9 mouse cellular contexts compared by ENCODE assay signal in the genomic region with DNA sequence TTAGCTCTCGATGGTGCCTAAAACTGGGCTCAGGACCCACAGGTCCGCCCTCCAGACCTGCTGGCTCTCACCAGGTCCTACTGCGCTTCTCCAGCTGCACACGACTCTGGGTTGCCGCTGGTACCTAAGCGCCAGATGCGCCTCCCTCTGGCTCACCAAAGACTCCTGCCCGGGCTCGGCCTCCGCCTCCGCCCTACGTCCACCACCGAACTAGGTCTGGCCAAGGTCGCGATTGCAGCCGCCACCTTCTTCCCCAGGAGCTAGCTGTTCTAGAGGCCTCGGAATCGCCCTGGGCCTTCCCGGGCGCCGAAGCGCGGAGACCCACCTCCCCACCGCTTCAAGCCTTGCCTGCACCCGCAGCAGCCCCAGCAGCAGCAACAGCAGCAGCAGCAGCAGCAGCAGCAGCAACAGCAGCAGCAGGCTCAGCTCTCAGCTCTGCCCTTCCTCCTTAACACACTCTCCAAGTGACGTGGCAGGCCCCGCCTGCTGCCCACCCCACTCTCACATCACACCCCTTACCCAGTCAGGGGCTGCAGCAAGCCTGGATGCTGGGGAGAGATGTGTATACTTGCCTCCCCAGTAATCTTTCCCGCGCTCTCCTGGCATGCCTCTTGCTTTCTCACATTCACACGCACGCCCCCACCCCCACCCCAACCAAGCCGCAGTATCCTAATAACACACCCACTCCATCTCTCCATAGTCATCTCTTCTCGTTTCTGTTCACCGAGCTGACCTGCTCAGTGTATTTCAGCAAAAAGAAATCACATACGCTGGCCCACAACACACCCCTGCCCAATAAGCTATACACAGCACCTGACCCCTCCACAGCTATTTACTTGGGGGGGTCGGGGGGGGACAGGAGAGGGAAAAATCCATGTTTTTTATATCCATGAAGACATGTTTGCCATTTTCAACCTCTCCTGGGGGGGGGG. TPM values are rescaled to one million over a fixed set of nuclear protein-coding genes. Genes with fewer than 3 reads are reported as not detected.
DNase-seq lines count a peak whose midpoint lies in the region; ATAC-seq and TF ChIP-seq lines count a peak whose summit lies in the region.
"Had no signal": no experiment of that assay in that cellular context is flagged by ENCODE, and none has a peak within 500 bp of the region (broad histone marks: within the 10 kb centered on the region; RNA-seq: fewer than 3 reads in every experiment).

A gene (minus strand): TSS at position 464 of the 932 bp plus-strand sequence.

- no peaks in the 10 kb centered on the region for H3K36me3 ChIP-seq in G1E (replicated peaks)
- H3K36me3 ChIP-seq in forebrain, embryonic 14.5 days (ENCODE audit: control insufficient read depth, insufficient read depth, low read length): no peaks in the 10 kb centered on the region
- no peaks in the 10 kb centered on the region for H3K36me3 ChIP-seq in midbrain, embryonic 12.5 days
- no peaks in the 10 kb centered on the region for H3K36me3 ChIP-seq in thymus, adult 2 months (ENCODE audit: control insufficient read depth, insufficient read depth, low read length)

- peak within 1 kb of the TSS; percentile 8; the same call in 1 of the 2 replicates for H3K27ac ChIP-seq in gastrocnemius, adult 2 months
- H3K27ac ChIP-seq in forebrain, embryonic 14.5 days (ENCODE audit: low read depth, low read length): peak within 1 kb of the TSS; percentile 39; the same call in 1 of the 2 replicates
- H3K27ac ChIP-seq in midbrain, embryonic 12.5 days (replicated peaks): peak within 1 kb of the TSS; percentile 54; the same call in 1 of the 2 replicates
- no peak within 1 kb of the TSS for H3K27ac ChIP-seq in thymus, adult 2 months (ENCODE audit: control insufficient read depth, insufficient read depth, low read length)

- H3K4me2 ChIP-seq in forebrain, embryonic 14.5 days (ENCODE audit: low read length): peak within 1 kb of the TSS; percentile 87
- peak within 1 kb of the TSS; percentile 93 for H3K4me2 ChIP-seq in midbrain, embryonic 12.5 days (replicated peaks)

- TF ChIP-seq CTCF in gastrocnemius, adult 2 months (IDR thresholded peaks at IDR 0.05): no peak
- no peak for TF ChIP-seq CTCF in G1E (IDR thresholded peaks at IDR 0.05; ENCODE audit: low read depth, low read length)
- TF ChIP-seq CTCF in thymus, adult 2 months (IDR thresholded peaks at IDR 0.05; ENCODE audit: borderline replicate concordance, control insufficient read depth, extremely low read depth, insufficient read depth, low read length, poor library complexity): no peak

- WGBS in forebrain, embryonic 14.5 days: 2% methylated on average over 36 of the region's 36 CpGs
- WGBS in midbrain, embryonic 12.5 days: 3% methylated on average over 36 of the region's 36 CpGs
- 12% methylated on average over 36 of the region's 36 CpGs for WGBS in thymus, adult 2 months

- intact Hi-C loops in gastrocnemius, adult 2 months (cut with DNase I): no loop called here
- intact Hi-C loops in gastrocnemius, postnatal 36 days (cut with DNase I): no loop called here

- peak within 1 kb of the TSS; percentile 62 for H3K4me3 ChIP-seq in gastrocnemius, adult 2 months
- H3K4me3 ChIP-seq in G1E (ENCODE audit: low read depth, low read length): peak within 1 kb of the TSS; percentile 7; the same call in 1 of the 2 replicates
- peak within 1 kb of the TSS; percentile 48 for H3K4me3 ChIP-seq in forebrain, embryonic 14.5 days (ENCODE audit: low read depth, low read length)
- H3K4me3 ChIP-seq in midbrain, embryonic 12.5 days: peak within 1 kb of the TSS; percentile 56
- H3K4me3 ChIP-seq in thymus, adult 2 months (ENCODE audit: control insufficient read depth, insufficient read depth, low read length): no peak within 1 kb of the TSS

- no peak for DNase-seq in gastrocnemius, adult 2 months
- DNase-seq in gastrocnemius, adult 8-10 months (ENCODE audit: low spot score in 2 of 2): no peak
- no peak for DNase-seq in G1E (ENCODE audit: low spot score)
- peak; percentile 85 for DNase-seq in forebrain, embryonic 14.5 days (ENCODE audit: low spot score)
- peak; percentile 40 for DNase-seq in layer of hippocampus, adult 9-11 months
- DNase-seq in thymus, adult 2 months: no peak
- no peak for DNase-seq in gastrocnemius, postnatal 36 days

- ATAC-seq in G1E (ENCODE audit: extremely low read depth, insufficient number of reproducible peaks, low FRiP score, poor library complexity, severe bottlenecking): no peak
- ATAC-seq in forebrain, embryonic 14.5 days: peak; percentile 95
- peak; percentile 93 for ATAC-seq in midbrain, embryonic 12.5 days (ENCODE audit: low FRiP score, low read depth)

- H3K4me1 ChIP-seq in G1E (ENCODE audit: insufficient read depth, low read depth, low read length): no peaks in the 10 kb centered on the region
- H3K4me1 ChIP-seq in forebrain, embryonic 14.5 days (ENCODE audit: control insufficient read depth, insufficient read depth, low read length): 0 out of 2 replicates have a peak, but pooled peaks cover 2% of the 10 kb centered on the region
- peaks cover 10% of the 10 kb centered on the region for H3K4me1 ChIP-seq in midbrain, embryonic 12.5 days
- no peaks in the 10 kb centered on the region for H3K4me1 ChIP-seq in thymus, adult 2 months (replicated peaks; ENCODE audit: control insufficient read depth, insufficient read depth, low read length)

- peak within 1 kb of the TSS; percentile 64 for H3K9ac ChIP-seq in forebrain, embryonic 14.5 days (ENCODE audit: low read length)
- H3K9ac ChIP-seq in midbrain, embryonic 12.5 days (replicated peaks): peak within 1 kb of the TSS; percentile 62

- no peaks in the 10 kb centered on the region for H3K27me3 ChIP-seq in G1E (ENCODE audit: insufficient read depth, low read length)
- peaks cover 21% of the 10 kb centered on the region; the same call in 1 of the 2 replicates for H3K27me3 ChIP-seq in forebrain, embryonic 14.5 days (replicated peaks; ENCODE audit: control insufficient read depth, insufficient read depth, low read length)
- H3K27me3 ChIP-seq in midbrain, embryonic 12.5 days: peaks cover 50% of the 10 kb centered on the region
- H3K27me3 ChIP-seq in thymus, adult 2 months (ENCODE audit: control insufficient read depth, insufficient read depth, low read length): no peaks in the 10 kb centered on the region; the same call in 1 of the 2 replicates

- no peak for TF ChIP-seq POLR2A in thymus, adult 2 months (IDR thresholded peaks at IDR 0.05; ENCODE audit: control insufficient read depth, extremely low read depth, insufficient read depth, low read length, poor library complexity)

- H3K9me3 ChIP-seq in G1E (replicated peaks): peaks cover 70% of the 10 kb centered on the region
- H3K9me3 ChIP-seq in forebrain, embryonic 14.5 days (replicated peaks; ENCODE audit: control insufficient read depth, low read length): no peaks in the 10 kb centered on the region
- H3K9me3 ChIP-seq in midbrain, embryonic 12.5 days: no peaks in the 10 kb centered on the region

RNA-seq across cellular contexts. Expression of the gene that starts here (rescaled TPM):
- under 1 TPM; 0.15 to 0.28 TPM for total RNA-seq in gastrocnemius, adult 2 months (2021)
- total RNA-seq in gastrocnemius, adult 8-10 months (2022): under 1 TPM; 0.15 to 0.51 (median 0.31) TPM
- not detected in 2 replicates for total RNA-seq in G1E (2014; fragmentation: Nextera tagmentation)
- 0.06 and 0.16 TPM in 2 replicates for total RNA-seq in G1E (2017)
- not detected in 2 replicates for polyA plus RNA-seq in G1E (2012)
- polyA plus RNA-seq in forebrain, embryonic 14.5 days (2014; fragmentation: Nextera tagmentation; extraction: Ambion mirVana): 6.7 and 9.1 TPM in 2 replicates
- polyA plus RNA-seq in midbrain, embryonic 12.5 days (2016; fragmentation: Nextera tagmentation; extraction: Ambion mirVana): 7.4 and 7.7 TPM in 2 replicates
- 0.15 and 0.26 TPM in 2 replicates for polyA plus RNA-seq in thymus, adult 2 months (2012; rRNA removed)
- under 1 TPM; 0.22 to 0.41 TPM for total RNA-seq in gastrocnemius, postnatal 36 days (2021)
- total RNA-seq: MEL had no signal

Comparison
In these comparisons a context has a peak if more than half of its experiments do, and no peak if none do; other contexts are left out.
1. DNase-seq: peak in forebrain, embryonic 14.5 days (single experiment) and layer of hippocampus, adult 9-11 months (single experiment); none in gastrocnemius, adult 2 months (single experiment), gastrocnemius, adult 8-10 months (0 of 2), G1E (single experiment), thymus, adult 2 months (single experiment) and gastrocnemius, postnatal 36 days (0 of 2).